Mouse (Mus musculus) liver, embryonic 14.5 days (tissue): Measurements from ENCODE around the gene Lcp1.

Experiments
- CTCF ChIP-seq: IDR thresholded peaks from 2 replicates; pipeline ENCODE4 v1.5.1; 2016; ENCODE audit warnings: antibody characterized with exemption, low read depth, control low read depth
- EP300 ChIP-seq: IDR thresholded peaks from 2 replicates; pipeline ENCODE4 v1.6.1; 2016; ENCODE audit warnings: antibody characterized with exemption, low read depth

DNA sequence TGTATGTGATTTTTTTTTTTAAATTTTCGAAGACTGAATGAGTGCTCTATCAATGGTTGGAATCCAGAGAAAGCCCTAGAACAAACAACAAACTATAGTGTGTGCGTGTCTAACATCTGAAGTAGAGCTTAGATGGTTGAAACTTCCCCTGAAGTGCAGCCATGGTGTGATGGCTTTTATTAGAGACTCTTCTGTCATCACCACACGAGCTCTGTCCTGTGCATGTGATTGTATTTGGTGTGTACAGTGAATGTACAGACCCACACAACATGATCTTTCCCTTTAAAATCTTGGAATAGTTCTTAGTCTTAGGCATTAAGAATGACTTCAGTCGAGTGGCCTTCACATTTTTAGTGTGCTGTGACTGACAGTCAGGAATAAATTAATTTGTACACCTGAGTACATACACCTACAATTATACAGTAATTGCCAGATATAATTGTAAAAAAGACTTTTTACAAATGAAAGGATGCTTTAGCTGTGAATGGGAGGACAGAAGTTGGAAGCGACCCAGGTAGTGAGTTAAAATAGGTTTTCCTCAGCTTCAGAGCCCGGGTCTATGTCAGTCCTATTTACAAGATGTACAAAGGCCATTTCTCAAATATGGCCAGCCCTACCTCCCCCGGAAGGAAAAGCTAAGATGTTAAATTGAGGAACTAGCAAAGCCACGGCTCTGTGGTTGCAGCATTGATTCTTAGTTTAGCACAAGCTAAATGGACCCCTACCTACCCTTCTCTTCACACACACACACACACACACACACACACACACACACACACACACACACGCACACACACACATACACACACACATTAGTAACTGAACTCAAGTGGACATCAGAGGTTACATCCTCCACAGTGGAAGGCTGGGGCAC, 50.4 kb downstream of the Lcp1 start:
- TF ChIP-seq CTCF (no peak), EP300 (no peak)
